Mouse (Mus musculus) midbrain, embryonic 16.5 days (tissue): ENCODE data around the gene Ola1. TPM values are rescaled to one million over a fixed set of nuclear protein-coding genes. Genes with fewer than 3 reads are reported as not detected.

Experiments
- ATAC-seq: fragments of 200-750 bp; cut with Nextera tagmentation; 2 replicates; pipeline ENCODE4 v1.8.0; 2017; ENCODE audit warnings: moderate TSS enrichment
- H3K27ac ChIP-seq: fragments of 300-500 bp; sonication (generic); 2 replicates; pipeline ENCODE4 v1.5.1; 2014; ENCODE audit warnings: mild to moderate bottlenecking, low read length, mixed read lengths
- H3K27me3 ChIP-seq: fragments of 300-500 bp; sonication (generic); 2 replicates; pipeline ENCODE4 v1.6.1; 2014; ENCODE audit warnings: low read depth, low read length, mixed read lengths; ENCODE audit not compliant: control insufficient read depth, insufficient read depth
- H3K36me3 ChIP-seq: fragments of 300-500 bp; sonication (generic); 2 replicates; pipeline ENCODE4 v1.6.1; 2014; ENCODE audit warnings: mild to moderate bottlenecking, low read length, moderate library complexity, mixed read lengths; ENCODE audit not compliant: control insufficient read depth, insufficient read depth
- H3K4me1 ChIP-seq: fragments of 300-500 bp; sonication (generic); 2 replicates; pipeline ENCODE4 v1.6.1; 2014; ENCODE audit warnings: mild to moderate bottlenecking, low read length, mixed read lengths; ENCODE audit not compliant: control insufficient read depth, insufficient read depth
- H3K4me2 ChIP-seq: fragments of 300-500 bp; sonication (generic); 2 replicates; pipeline ENCODE4 v1.6.1; 2014; ENCODE audit warnings: mild to moderate bottlenecking, low read length, mixed read lengths
- H3K4me3 ChIP-seq: fragments of 300-500 bp; sonication (generic); 2 replicates; pipeline ENCODE4 v1.5.1; 2014; ENCODE audit warnings: low read depth, mild to moderate bottlenecking, low read length, moderate library complexity, mixed read lengths
- H3K9ac ChIP-seq: fragments of 300-500 bp; sonication (generic); 2 replicates; pipeline ENCODE4 v1.6.1; 2014; ENCODE audit warnings: low read depth, low read length, mixed read lengths
- H3K9me3 ChIP-seq: fragments of 300-500 bp; sonication (generic); replicated peaks from 2 replicates; pipeline ENCODE4 v1.6.1; 2014; ENCODE audit warnings: mild to moderate bottlenecking, low read length, mixed read lengths; ENCODE audit not compliant: control insufficient read depth, poor library complexity, severe bottlenecking
- WGBS: fragments of 180-500 bp; shearing (Covaris S2); extraction: QIAGEN DNeasy Blood & Tissue Kit; methylation state at CpG from one replicate; pipeline ENCODE4 v1.1.7; 2014; 5-methylcytosine and 5-hydroxymethylcytosine counted together
- polyA plus RNA-seq: library from polyadenylated mRNA; unstranded; fragments of >200 nt; fragmentation: Nextera tagmentation; extraction: Ambion mirVana; gene quantifications from 2 replicates; pipeline ENCODE4 v1.2.1, GENCODE M21; 2015

Ola1 gene
- polyA plus RNA-seq, 1 experiment from 2014 or later = 98.5 TPM

- ATAC-seq = no peak
- no peaks in the 10 kb centered on the region for H3K36me3 ChIP-seq
- H3K27ac ChIP-seq = no peak overlapping the region
- H3K9ac ChIP-seq = no peak overlapping the region
- H3K27me3 ChIP-seq = no peaks in the 10 kb centered on the region
- H3K4me3 ChIP-seq = no peak overlapping the region
- H3K9me3 ChIP-seq = no peaks in the 10 kb centered on the region
- 40% methylated on average over 20 of the region's 20 CpGs for WGBS
- H3K4me1 ChIP-seq = no peaks in the 10 kb centered on the region
- H3K4me2 ChIP-seq = no peak overlapping the region
These were observed 152.2 kb downstream of the Ola1 start for GRCm38 (mm10) chr2:73066307-73067167.

GRCm38 (mm10) chr2:73063911-73064619, 154.7 kb downstream of the Ola1 start:
- no peak for ATAC-seq
- Histone ChIP-seq H3K36me3 (no peaks in the 10 kb centered on the region), H3K27me3 (no peaks in the 10 kb centered on the region), H3K4me1 (no peaks in the 10 kb centered on the region), H3K9me3 (no peaks in the 10 kb centered on the region), H3K4me2 (no peak overlapping the region), H3K4me3 (no peak overlapping the region), H3K27ac (no peak overlapping the region), H3K9ac (no peak overlapping the region)
- 81% methylated on average over 14 of the region's 14 CpGs for WGBS

GRCm38 (mm10) chr2:73060259-73060585, 158.5 kb downstream of the Ola1 start:
- Histone ChIP-seq H3K4me2 (no peak overlapping the region), H3K9ac (no peak overlapping the region), H3K9me3 (no peaks in the 10 kb centered on the region), H3K4me1 (no peaks in the 10 kb centered on the region), H3K4me3 (no peak overlapping the region), H3K36me3 (no peaks in the 10 kb centered on the region), H3K27me3 (no peaks in the 10 kb centered on the region), H3K27ac (no peak overlapping the region)
- WGBS = 82% methylated on average over 6 of the region's 6 CpGs
- ATAC-seq = no peak

GRCm38 (mm10) chr2:73059550-73060258, 159.0 kb downstream of the Ola1 start:
- H3K4me2 ChIP-seq = no peak overlapping the region
- H3K27ac ChIP-seq = no peak overlapping the region
- no peak overlapping the region for H3K4me3 ChIP-seq
- no peak for ATAC-seq
- no peaks in the 10 kb centered on the region for H3K9me3 ChIP-seq
- no peaks in the 10 kb centered on the region for H3K4me1 ChIP-seq
- H3K9ac ChIP-seq = no peak overlapping the region
- WGBS = 44% methylated on average over 12 of the region's 12 CpGs
- no peaks in the 10 kb centered on the region for H3K36me3 ChIP-seq
- H3K27me3 ChIP-seq = no peaks in the 10 kb centered on the region

- no peaks in the 10 kb centered on the region for H3K27me3 ChIP-seq
- no peak for ATAC-seq
- H3K36me3 ChIP-seq = no peaks in the 10 kb centered on the region
- H3K4me1 ChIP-seq = no peaks in the 10 kb centered on the region
- H3K9ac ChIP-seq = no peak overlapping the region
- H3K4me3 ChIP-seq = no peak overlapping the region
- 94% methylated on average over 1 of the region's 1 CpGs for WGBS
- no peak overlapping the region for H3K27ac ChIP-seq
- no peaks in the 10 kb centered on the region for H3K9me3 ChIP-seq
- no peak overlapping the region for H3K4me2 ChIP-seq
These were observed 160.4 kb downstream of the Ola1 start for GRCm38 (mm10) chr2:73058344-73058743.

- Histone ChIP-seq H3K9ac (no peak overlapping the region), H3K4me2 (no peak overlapping the region), H3K4me1 (no peaks in the 10 kb centered on the region), H3K27ac (no peak overlapping the region), H3K27me3 (no peaks in the 10 kb centered on the region), H3K9me3 (0 out of 2 replicates have a peak, but pooled peaks cover 2% of the 10 kb centered on the region), H3K4me3 (no peak overlapping the region), H3K36me3 (no peaks in the 10 kb centered on the region)
- no peak for ATAC-seq
- WGBS = 100% methylated on average over 2 of the region's 2 CpGs
These were observed 161.1 kb downstream of the Ola1 start for GRCm38 (mm10) chr2:73057589-73057988.

- 0 out of 2 replicates have a peak, but pooled peaks cover 2% of the 10 kb centered on the region for H3K9me3 ChIP-seq
- no peaks in the 10 kb centered on the region for H3K27me3 ChIP-seq
- H3K4me2 ChIP-seq = no peak overlapping the region
- no peaks in the 10 kb centered on the region for H3K4me1 ChIP-seq
- H3K36me3 ChIP-seq = no peaks in the 10 kb centered on the region
- H3K4me3 ChIP-seq = no peak overlapping the region
- H3K27ac ChIP-seq = no peak overlapping the region
- H3K9ac ChIP-seq = no peak overlapping the region
- 84% methylated on average over 17 of the region's 17 CpGs for WGBS
- no peak for ATAC-seq
These were observed 162.4 kb downstream of the Ola1 start for GRCm38 (mm10) chr2:73056090-73056956.

DNA sequence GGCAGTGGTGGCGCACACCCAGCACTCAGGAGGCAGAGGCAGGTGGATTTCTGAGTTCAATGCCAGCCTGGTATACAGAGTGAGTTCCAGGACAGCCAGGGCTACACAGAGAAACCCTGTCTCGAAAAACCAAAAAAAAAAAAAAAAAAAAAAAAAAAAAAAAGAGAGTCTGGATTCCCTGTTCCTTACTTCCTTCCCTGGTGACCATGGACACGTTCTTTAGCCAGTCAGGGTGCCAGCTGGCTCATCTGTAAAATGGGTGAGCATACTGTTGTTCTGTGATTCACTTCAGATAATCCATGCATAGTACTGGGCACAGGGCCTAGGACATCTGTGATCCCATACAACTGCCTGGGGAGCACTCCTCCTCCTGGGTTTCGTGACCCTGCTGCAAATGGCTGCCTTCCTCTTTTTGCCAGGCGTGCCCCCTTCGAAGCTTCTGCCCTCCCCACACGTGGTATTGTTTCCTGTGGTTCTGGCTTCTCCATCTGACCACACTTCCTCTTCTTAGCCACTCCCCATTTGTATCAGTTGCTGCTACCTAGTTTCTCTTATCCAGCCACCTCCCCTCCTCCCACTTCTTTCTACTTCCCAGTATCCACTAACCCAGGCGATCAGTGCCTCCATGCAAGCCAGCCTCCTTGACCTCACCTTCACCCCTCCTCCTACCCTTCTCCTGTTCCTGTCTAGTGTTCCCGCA, 164.8 kb downstream of the Ola1 start:
- Histone ChIP-seq H3K4me2 (no peak overlapping the region), H3K27me3 (no peaks in the 10 kb centered on the region), H3K9ac (no peak overlapping the region), H3K4me3 (no peak overlapping the region), H3K27ac (no peak overlapping the region), H3K4me1 (no peaks in the 10 kb centered on the region), H3K36me3 (no peaks in the 10 kb centered on the region), H3K9me3 (0 out of 2 replicates have a peak, but pooled peaks cover 2% of the 10 kb centered on the region)
- 85% methylated on average over 9 of the region's 9 CpGs for WGBS
- no peak for ATAC-seq
